Mouse (Mus musculus) heart, adult 2 months (tissue): ENCODE measurements around the gene Phactr1. TPM values are rescaled to one million over a fixed set of nuclear protein-coding genes. Genes with fewer than 3 reads are reported as not detected.

ENCODE experiments used
- DNase-seq, 2 experiments: peaks; one replicate each; pipeline ENCODE4 v3.0.0; 2021
- H3K27ac ChIP-seq: fragments of 200-600 bp; 2 replicates; pipeline ENCODE4 v1.8.1; 2022
- H3K27me3 ChIP-seq: fragments of 200-500 bp; 2 replicates; pipeline ENCODE4 v1.6.1; 2012; ENCODE audit warnings: mild to moderate bottlenecking, low read length, inconsistent platforms, mixed read lengths; ENCODE audit not compliant: control insufficient read depth, insufficient read depth
- H3K36me3 ChIP-seq: fragments of 200-500 bp; 2 replicates; pipeline ENCODE4 v1.6.1; 2012; ENCODE audit warnings: low read length, inconsistent platforms; ENCODE audit not compliant: control insufficient read depth, insufficient read depth
- H3K4me1 ChIP-seq: fragments of 200-500 bp; 2 replicates; pipeline ENCODE4 v1.6.1; 2011; ENCODE audit warnings: low read length; ENCODE audit not compliant: control insufficient read depth, insufficient read depth
- H3K4me3 ChIP-seq: fragments of 200-600 bp; 2 replicates; pipeline ENCODE4 v1.8.1; 2022
- H3K79me2 ChIP-seq: fragments of 200-500 bp; replicated peaks from 2 replicates; pipeline ENCODE4 v1.6.1; 2012; ENCODE audit warnings: mild to moderate bottlenecking, inconsistent platforms, low read length, moderate library complexity, mixed read lengths; ENCODE audit not compliant: control insufficient read depth, insufficient read depth
- H3K9ac ChIP-seq: fragments of 200-500 bp; 2 replicates; pipeline ENCODE4 v1.6.1; 2012; ENCODE audit warnings: low read depth, mild to moderate bottlenecking, control low read depth, inconsistent platforms, low read length, mixed read lengths
- CTCF ChIP-seq: fragments of 200-600 bp; IDR thresholded peaks from 2 replicates; pipeline ENCODE4 v1.8.1; 2022; ENCODE audit warnings: antibody characterized with exemption, mild to moderate bottlenecking, moderate library complexity
- EP300 ChIP-seq: fragments of 200-500 bp; IDR thresholded peaks from 2 replicates; pipeline ENCODE4 v1.6.1; 2011; ENCODE audit warnings: low read depth, low read length, control low read depth; ENCODE audit not compliant: insufficient read depth
- POLR2A ChIP-seq: fragments of 200-500 bp; IDR thresholded peaks from 2 replicates; pipeline ENCODE4 v1.6.1; 2011; ENCODE audit warnings: mild to moderate bottlenecking, low read depth, low read length, control low read depth; ENCODE audit not compliant: insufficient read depth
- WGBS: fragments of 180-500 bp; shearing (Covaris S2); methylation state at CpG from one replicate; pipeline ENCODE4 v1.1.7; 2018; 5-methylcytosine and 5-hydroxymethylcytosine counted together
- intact Hi-C: fragments of 180-260 bp; cut with DNase I; formaldehyde crosslinking; loops from one replicate; pipeline ENCODE4 v1.15.1; 2025
- polyA plus RNA-seq: library from polyadenylated mRNA; depleted of rRNA; stranded (reverse); fragments of >200 nt; gene quantifications from 2 replicates; pipeline ENCODE4 v1.2.3, GENCODE M21; 2012
- total RNA-seq, 2 experiments: library from RNA; stranded (reverse); gene quantifications; 2 replicates each; pipeline ENCODE4 v1.2.3; 2021

The Phactr1 gene
- total and polyA plus RNA-seq, 3 experiments, result 3.0 to 5.5 (median 4.6) TPM

- intact Hi-C loops, result no loop called here
- peaks cover 2% of the 10 kb centered on the region for H3K4me1 ChIP-seq
- no peak for TF ChIP-seq CTCF
- no peak for TF ChIP-seq EP300
- no peak for TF ChIP-seq POLR2A
Measured at GRCm38 (mm10) chr13:43015768-43016167, 335.3 kb downstream of the Phactr1 start.

GRCm38 (mm10) chr13:43018863-43019262 is 338.4 kb downstream of the Phactr1 start:
- Histone ChIP-seq H3K4me1 (no peaks in the 10 kb centered on the region), H3K9ac (no peak overlapping the region), H3K36me3 (no peaks in the 10 kb centered on the region), H3K27me3 (no peaks in the 10 kb centered on the region), H3K4me3 (no peak overlapping the region), H3K79me2 (no peaks in the 10 kb centered on the region), H3K27ac (no peak overlapping the region)
- intact Hi-C loops, result no loop called here
- WGBS, result 81% methylated on average over 5 of the region's 5 CpGs
- no peak for DNase-seq
- TF ChIP-seq POLR2A (no peak), CTCF (no peak), EP300 (no peak)

More at GRCm38 (mm10) chr13:43015768-43016167, 335.3 kb downstream of the Phactr1 start:
- no peaks in the 10 kb centered on the region for H3K36me3 ChIP-seq
- 83% methylated on average over 6 of the region's 6 CpGs for WGBS
- no peak overlapping the region for H3K4me3 ChIP-seq
- H3K27ac ChIP-seq, result no peak overlapping the region
- no peak overlapping the region for H3K9ac ChIP-seq
- no peaks in the 10 kb centered on the region for H3K79me2 ChIP-seq
- DNase-seq, result no peak
- no peaks in the 10 kb centered on the region for H3K27me3 ChIP-seq

GRCm38 (mm10) chr13:43021031-43021430 is 340.6 kb downstream of the Phactr1 start:
- Histone ChIP-seq H3K79me2 (no peaks in the 10 kb centered on the region), H3K27ac (no peak overlapping the region), H3K4me1 (no peaks in the 10 kb centered on the region), H3K4me3 (no peak overlapping the region), H3K36me3 (no peaks in the 10 kb centered on the region), H3K9ac (no peak overlapping the region), H3K27me3 (no peaks in the 10 kb centered on the region)
- no peak for DNase-seq
- intact Hi-C loops, result no loop called here
- TF ChIP-seq CTCF (no peak), POLR2A (no peak), EP300 (no peak)
- 63% methylated on average over 6 of the region's 6 CpGs for WGBS

- no peaks in the 10 kb centered on the region for H3K79me2 ChIP-seq
- no peak overlapping the region for H3K27ac ChIP-seq
- H3K4me1 ChIP-seq, result no peaks in the 10 kb centered on the region
- H3K9ac ChIP-seq, result no peak overlapping the region
- no peak overlapping the region for H3K4me3 ChIP-seq
- DNase-seq, result no peak
- 88% methylated on average over 5 of the region's 5 CpGs for WGBS
- intact Hi-C loops, result no loop called here
- H3K36me3 ChIP-seq, result no peaks in the 10 kb centered on the region
- no peak for TF ChIP-seq POLR2A
- H3K27me3 ChIP-seq, result no peaks in the 10 kb centered on the region
Measured at GRCm38 (mm10) chr13:43023005-43023404, 342.6 kb downstream of the Phactr1 start.

GRCm38 (mm10) chr13:43027568-43027967 is 347.1 kb downstream of the Phactr1 start:
- no peaks in the 10 kb centered on the region for H3K27me3 ChIP-seq
- no peaks in the 10 kb centered on the region for H3K36me3 ChIP-seq
- no peak for DNase-seq
- H3K79me2 ChIP-seq, result no peaks in the 10 kb centered on the region
- no peaks in the 10 kb centered on the region for H3K4me1 ChIP-seq
- H3K9ac ChIP-seq, result no peak overlapping the region
- 90% methylated on average over 1 of the region's 1 CpGs for WGBS
- intact Hi-C loops, result no loop called here
- H3K27ac ChIP-seq, result no peak overlapping the region
- no peak for TF ChIP-seq CTCF
- no peak for TF ChIP-seq EP300
- no peak for TF ChIP-seq POLR2A
- no peak overlapping the region for H3K4me3 ChIP-seq

- 89% methylated on average over 2 of the region's 2 CpGs for WGBS
- no peak for DNase-seq
Measured at GRCm38 (mm10) chr13:43030222-43030621, 349.8 kb downstream of the Phactr1 start.

More at GRCm38 (mm10) chr13:43030222-43030621, 349.8 kb downstream of the Phactr1 start:
- H3K9ac ChIP-seq, result no peak overlapping the region
- intact Hi-C loops, result no loop called here
- TF ChIP-seq POLR2A, result no peak
- no peak for TF ChIP-seq EP300
- no peak for TF ChIP-seq CTCF
- H3K79me2 ChIP-seq, result no peaks in the 10 kb centered on the region
- no peak overlapping the region for H3K27ac ChIP-seq
- no peaks in the 10 kb centered on the region for H3K4me1 ChIP-seq
- H3K27me3 ChIP-seq, result no peaks in the 10 kb centered on the region
- H3K4me3 ChIP-seq, result no peak overlapping the region
- H3K36me3 ChIP-seq, result no peaks in the 10 kb centered on the region
